Mouse (Mus musculus): ENCODE results near the gene Polr1b. TPM values are rescaled to one million over a fixed set of nuclear protein-coding genes. Genes with fewer than 3 reads are reported as not detected.

Polr1b gene
- total RNA-seq, 4 experiments from 2014 or later = 17.6 to 23.3 (median 20.6) TPM

DNA sequence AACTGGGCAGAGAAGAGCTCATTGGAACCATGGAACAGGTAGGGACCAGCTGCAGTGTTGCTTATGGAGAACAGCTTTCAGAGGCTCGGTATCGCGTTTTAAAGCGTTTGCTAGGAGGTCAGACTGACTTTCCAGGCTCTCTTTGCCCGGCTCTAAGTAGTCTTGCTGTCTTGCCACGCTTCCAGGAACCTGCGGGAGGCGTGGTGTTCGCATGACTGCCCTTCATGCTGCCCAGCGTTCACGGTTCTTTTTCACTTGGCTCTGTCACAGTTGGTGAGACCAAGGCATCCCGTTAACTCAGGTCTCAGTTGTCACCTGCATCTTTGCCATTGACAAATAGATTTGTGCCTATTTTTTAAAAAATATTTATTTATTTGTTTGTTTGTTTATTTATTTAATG, 17.3 kb downstream of the Polr1b start:
- no peak for DNase-seq

DNA sequence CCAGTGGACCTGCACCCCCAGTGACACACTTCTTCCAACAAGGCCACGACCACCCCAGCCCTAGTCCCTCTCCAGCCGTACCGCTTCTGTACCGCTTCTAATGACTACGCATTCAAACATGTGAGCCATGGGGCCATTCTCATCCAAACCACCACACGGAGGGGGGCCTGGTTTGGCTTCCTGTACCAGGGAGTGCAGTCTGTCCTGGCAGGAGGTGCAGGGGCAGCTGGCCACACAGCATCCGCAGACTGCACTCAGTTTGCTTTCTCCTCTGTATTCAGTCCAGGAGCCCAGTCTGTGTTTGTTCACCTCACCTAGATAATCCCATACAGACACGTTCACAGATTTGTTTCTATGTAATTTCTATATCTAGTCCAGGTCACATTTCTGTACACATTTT, 21.2 kb downstream of the Polr1b start:
- DNase-seq = no peak

DNA sequence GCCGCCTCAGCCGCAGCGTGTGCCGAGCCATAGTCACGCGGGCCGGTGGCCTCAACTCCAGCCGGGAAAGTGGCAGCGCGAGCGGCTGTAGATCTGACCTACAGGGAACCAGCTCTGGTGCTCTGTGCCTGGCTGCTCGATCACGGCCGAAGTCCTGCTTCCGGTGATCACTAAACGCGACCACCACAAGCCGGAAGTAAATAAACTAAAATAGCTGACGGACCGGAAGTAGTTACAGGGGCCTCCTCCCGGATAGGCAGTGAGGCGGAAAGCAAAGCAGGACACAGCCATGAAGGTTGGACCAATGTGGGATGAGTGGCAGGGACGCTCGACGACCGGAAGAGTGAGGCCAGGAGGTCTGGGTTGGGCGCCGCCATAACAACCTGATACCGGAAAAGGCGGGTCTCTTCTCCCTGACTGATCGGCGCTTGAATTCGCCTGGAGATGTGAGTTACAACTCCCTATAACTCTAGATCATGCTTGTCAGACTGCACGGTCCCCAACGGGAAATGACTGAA, 28.7 kb downstream of the Polr1b start, which contains the start of gene Chchd5:
TSS of gene Chchd5 (plus strand) at position 289 of the 518 bp plus-strand sequence.
- peak; percentile 96 for DNase-seq

DNA sequence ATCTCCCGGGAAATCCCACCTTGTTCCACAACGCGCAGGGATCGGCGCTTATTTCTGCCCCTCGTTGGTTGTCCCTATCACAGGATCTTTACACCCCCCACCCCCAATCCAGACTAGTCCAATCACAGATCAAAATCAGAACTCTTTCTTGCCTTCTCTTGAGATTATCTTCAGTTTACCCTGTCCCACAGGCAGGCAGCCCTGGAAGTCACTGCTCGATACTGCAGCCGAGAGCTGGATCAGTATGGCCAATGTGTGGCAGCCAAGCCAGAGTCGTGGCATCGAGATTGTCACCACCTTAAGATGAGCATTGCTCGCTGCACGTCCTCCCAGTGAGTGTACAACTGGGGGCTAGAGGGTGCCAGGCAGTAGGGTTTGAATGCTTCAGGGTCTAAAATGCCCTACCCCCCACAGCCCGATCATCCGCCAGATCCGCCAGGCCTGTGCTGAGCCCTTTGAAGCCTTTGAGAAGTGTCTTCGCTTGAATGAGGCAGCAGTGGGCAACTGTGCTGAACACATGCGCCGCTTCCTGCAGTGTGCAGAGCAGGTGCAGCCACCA, 29.3 kb downstream of the Polr1b start:
- DNase-seq = peak; percentile 17

DNA sequence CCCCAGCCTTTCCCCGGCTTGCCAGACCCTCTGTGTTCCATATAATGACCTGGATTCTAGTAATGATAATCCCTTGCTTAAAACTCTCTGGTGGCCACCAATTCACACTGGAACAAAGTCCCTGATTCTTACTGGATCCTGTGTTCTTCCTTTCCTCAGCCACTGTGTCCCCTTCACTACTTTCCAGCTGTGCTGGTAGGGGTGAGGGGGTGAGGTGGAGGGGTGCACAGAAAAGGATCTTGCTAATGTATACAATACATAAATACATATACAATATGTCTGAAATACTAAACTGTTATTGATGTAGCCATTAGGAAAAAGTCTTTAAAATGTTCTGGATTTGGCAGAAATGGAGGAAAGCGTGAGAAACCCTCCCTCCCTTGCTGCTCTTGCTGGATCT, 30.0 kb downstream of the Polr1b start:
- DNase-seq = no peak

DNA sequence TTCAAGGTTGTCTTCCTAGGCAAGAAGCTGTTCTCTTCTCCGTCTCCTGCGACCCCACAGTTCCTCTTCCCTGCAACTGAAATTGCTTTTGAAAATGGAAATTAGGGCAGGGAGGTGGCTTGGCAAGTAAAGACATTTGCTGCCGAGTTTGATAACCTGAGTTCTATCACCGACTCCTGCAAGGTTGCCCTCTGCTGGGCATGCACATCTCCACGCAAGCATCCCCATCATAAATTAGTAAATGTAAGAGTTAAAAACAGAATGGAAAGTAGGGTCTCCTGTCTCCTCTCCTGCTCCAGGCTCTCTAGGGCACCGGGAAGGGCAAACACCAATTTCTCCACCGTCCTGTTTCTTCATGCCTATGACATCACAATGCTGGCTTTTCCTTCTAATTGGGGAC, 31.4 kb downstream of the Polr1b start:
- DNase-seq = no peak

DNA sequence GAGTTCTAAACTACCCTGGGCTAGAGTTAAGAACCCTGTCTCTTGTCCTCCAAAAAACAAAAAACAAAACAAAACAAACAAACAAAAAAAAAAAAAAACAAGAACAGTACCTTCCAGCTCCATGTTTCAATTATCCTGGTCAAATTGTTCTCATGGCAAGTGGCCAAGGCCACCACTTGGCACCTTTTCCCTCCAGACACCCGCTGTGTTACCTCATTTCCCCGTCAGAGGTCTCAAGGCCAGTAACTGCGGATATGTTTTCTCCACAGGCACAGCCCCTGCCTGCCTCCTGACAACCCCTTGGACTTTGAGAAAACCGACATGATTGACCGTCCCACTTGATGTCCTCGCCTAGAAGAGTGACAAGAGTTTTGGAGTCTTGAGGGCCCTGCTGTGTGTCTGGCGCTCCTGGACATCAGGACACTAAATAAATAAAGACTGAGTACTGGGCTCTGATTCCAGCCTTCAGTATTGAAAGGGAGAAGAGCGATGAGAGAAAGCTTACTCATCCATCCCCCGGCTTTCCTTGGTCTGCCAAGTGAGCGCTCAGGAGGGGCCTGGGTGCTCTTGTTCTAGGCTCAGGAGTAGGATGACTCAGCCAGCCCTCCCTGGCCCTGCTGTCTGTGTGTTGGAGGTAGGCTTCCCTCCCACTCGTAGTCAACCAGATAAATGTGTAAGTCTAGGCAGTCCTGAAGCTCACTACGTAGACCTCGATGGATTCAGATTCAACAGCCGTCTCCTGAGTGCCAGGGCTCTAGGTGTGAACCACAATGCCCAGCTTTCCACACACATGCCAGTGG, 32.4 kb downstream of the Polr1b start:
- DNase-seq = peak; percentile 73

DNA sequence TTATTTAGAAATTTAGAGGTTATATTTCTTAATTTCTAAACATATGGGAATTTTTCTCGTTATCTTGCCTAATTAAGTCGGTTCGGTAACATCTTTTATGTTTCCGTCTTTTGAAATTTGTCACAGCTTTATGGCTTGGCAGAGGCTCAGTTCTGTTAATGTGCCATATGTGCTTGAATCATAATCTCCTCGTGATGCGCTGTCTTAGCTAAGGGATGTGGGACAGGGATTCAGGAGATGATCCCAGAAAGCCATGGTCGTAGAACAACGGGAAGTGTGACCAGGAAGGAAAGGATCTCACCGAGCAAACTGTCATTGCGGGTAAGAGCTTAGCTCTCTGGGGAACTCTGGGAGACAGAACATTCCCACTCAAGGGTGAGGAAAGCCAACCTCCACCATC, 39.1 kb downstream of the Polr1b start:
- DNase-seq = no peak

DNA sequence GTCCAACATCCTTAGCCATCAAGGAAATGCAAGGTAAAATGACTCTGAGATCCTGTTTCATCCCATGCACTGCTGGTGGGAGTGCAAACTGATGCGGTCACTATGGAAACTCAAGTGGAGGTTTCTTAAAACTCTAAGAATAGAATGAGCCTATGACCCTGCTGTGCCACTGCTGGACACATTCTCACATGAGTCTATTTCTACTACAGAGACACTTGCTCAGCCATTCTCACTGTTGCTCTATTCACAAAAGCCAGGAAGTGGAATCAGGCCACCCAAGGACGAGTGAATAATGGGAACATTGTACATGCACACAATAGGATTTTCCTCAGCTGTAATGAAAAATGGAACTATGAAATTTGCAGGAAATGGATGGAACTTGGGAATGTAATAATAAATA, 48.0 kb downstream of the Polr1b start:
- DNase-seq = no peak

DNA sequence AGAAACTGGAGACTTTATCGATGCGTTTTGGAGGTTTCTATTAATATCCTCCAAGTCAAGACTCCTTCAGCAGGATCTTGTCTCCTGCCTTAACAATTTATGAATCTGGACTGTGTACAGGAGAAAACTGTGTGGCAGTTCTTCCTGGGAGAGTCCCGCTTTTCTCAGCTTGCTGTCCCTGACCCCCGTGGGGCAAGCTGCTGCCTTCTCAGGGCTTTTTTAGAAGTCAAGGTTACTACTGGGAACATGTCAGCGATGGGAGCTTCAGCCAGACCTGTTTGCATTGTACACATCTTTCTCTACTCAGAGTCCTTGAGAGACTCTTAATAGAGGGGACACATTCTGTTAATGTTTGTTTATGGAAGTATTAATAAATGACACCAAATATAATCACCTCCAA, 49.6 kb downstream of the Polr1b start:
- no peak for DNase-seq

DNA sequence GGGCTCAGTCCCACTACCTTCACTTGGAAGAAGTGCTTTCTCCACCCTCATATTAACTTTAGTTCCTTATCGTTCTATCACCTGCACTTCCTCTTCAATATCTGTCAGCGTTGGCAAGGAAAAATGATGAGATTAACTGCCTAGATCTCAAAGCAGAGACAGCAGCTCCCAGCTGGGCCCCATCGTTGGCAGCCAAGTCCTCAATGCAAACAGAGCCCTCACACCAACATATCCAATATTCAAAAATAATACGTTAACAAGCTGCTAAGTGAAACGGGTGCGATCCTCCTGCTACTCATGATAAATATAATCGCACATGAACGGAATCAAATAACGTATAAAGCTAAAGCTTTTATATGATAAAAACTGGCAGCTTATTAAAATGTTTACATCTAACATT, 50.3 kb downstream of the Polr1b start:
- no peak for DNase-seq

DNA sequence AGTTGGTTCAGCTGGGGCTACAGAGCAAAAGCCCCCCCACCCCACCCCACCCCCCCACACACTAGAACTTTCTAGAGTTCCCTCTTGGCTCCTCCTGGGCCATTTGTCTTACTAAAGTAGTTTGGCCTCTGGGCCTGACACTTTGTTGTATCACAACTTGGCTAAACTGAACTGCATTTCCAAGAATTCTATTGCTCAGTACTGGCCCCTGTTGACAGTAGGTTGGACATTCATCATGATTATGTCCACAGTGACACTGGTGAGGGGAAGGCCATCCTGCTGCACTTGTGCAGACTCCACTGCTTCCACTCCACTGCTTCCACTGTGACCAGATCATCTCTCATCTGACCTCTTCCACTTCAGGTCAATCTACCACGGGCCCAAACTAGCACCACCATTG, 52.0 kb downstream of the Polr1b start:
- DNase-seq = peak; percentile 34

DNA sequence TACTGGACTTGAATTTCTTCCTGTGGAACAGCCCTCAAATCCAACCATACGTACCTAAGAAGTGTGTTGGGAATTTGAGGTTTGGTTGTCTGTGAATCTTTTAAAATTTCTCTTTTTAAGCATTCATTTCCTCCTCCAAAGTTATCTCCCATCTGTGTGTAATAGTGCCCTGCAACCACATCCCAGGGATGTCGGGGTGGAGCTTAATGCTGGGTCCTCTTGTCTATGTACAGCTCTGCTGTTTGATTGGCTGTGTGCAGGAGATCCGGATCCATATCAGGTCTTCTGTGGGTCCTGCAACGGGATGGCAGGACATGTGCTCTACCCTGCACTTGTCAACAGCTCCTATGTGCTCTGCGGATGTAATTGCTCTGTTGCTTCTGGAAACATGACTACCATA, 64.0 kb downstream of the Polr1b start:
- no peak for DNase-seq

DNA sequence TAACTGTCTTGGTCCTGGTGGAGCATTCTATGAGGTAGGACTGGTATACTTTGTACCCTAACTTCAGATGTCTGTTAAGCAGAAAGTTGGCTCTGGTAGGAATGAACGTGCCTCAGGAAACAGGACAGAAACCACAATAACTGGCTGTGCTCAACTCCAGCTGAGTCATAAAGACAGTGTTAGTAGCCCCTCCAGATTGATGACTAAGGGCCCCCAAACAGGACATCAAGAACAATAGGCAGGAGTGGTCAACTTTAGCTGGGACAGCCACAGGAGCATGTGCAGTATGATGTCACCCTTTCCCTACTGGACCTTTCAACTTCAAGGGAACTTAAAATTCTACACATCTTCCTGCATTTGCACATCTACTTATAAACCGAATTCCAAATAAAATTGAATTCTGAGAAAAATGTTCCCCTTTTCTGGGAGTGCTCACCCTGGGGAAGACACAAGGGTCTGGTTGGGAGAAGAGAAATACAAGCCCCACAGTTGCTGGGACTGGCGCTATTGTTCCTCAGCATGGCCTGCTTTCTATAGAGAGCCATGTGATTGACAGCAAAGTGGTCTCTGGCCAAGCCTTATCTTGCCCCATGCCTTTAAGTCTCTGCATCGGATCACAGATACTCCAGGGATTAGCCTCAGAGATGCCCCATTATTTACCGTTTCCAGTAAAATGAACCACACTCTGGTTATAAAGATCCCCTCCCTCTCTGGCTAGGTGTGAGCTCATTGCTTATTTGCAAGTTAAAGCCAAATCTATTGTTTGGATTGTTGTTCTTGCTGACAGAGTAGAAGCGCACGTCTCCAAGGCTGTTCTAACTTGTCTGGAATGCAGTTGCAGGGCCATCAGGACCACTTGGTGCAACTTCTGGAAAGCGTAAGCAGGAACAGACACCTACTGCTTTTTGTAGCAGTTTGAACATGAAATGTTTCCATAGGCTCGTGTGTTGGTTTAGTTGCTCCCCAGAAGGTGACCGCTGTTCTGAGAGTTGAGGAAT, 66.0 kb downstream of the Polr1b start:
- no peak for DNase-seq

DNA sequence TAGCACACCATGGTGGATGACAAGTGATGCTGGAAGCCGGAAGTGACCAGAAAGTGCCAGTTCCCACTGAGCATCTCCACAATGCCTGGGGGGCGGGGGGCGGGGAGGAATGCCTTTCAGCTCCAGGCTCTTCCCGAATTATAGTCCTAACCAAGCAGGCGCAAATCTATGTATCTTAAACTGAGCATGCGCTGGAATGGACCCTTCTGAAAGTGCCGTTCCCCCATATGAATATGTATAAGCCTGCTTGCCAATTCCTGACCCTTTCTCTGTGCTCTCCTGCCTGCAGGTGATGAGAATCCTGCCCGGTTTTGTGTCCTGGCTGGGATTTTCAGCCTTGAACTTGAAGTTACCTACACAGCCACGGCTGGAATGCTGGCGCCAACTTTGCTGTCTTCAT, 72.6 kb downstream of the Polr1b start:
- DNase-seq = no peak

DNA sequence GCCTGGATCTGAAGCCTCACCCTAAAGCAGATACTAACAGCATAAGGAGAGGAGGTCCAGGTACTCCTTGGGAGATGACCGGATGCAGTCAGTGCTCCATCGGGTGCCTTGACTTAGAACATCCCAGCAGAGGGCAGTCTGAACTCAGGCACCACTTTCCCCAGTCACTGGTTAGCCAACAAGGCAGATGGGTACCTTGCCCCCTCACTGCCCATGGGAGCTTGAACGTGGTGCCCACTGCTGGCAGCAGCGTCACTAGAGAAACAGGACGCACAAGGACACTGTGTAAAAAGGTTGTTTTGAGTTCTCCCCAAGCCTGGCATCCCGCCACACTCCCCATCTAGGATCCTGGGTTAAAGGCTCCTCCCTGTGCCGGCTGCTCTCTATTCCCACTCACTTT, 73.7 kb downstream of the Polr1b start:
- peak; percentile 21 for DNase-seq

DNA sequence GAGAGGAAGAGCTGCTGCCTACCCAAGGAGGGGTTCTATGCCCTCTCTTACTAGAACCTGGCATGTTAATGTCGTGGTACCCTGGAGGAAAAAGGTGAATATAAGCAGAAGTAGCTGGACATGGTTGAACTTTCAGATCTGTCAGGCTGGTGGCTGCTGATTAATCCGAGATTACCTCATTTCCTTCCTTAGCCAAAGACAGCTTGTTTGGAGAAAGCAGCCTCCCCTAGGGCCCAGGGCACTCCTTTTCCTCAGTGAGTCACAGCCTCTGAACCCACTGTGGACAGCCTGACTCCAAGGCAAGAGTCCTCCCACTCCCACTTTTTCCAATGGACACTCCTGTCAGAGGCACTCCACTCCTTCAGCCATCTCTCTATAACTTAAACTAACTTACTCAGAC, 74.8 kb downstream of the Polr1b start:
- no peak for DNase-seq

Other genes with a start within 250 kb of the Polr1b start
- 1 to 10 TPM; 6.1 to 8.3 (median 7.1) TPM for gene Fbln7, start 238.0 kb upstream of the Polr1b start, total RNA-seq (2022)
- gene Zc3h8, start 156.9 kb upstream of the Polr1b start, total RNA-seq (2022) = 1 to 10 TPM; 3.5 to 5.3 (median 3.9) TPM
- 10 to 100 TPM in 1 of 4 experiments, 1 to 10 TPM in 3; 5.4 to 13.9 (median 9.0) TPM for gene Zc3h6, start 133.6 kb upstream of the Polr1b start, total RNA-seq (2022)
- 1 to 10 TPM; 3.9 to 6.2 (median 5.8) TPM for gene Gm10762, start 133.3 kb upstream of the Polr1b start, total RNA-seq (2022)
- gene Vinac1, start 52.8 kb upstream of the Polr1b start, total RNA-seq (2022) = under 1 TPM in 2 of 4 experiments, not detected in 2; 0.05 to 0.17 TPM
- 10 to 100 TPM; 10.6 to 14.2 (median 12.1) TPM for gene Ttl, start 35.1 kb upstream of the Polr1b start, total RNA-seq (2022)
- gene Chchd5, start 28.7 kb downstream of the Polr1b start, total RNA-seq (2022) = 10 to 100 TPM; 23.5 to 27.8 (median 24.9) TPM
- gene Slc20a1, start 97.8 kb downstream of the Polr1b start, total RNA-seq (2022) = 10 to 100 TPM; 14.9 to 27.6 (median 22.8) TPM
- gene Ckap2l, start 196.2 kb downstream of the Polr1b start, total RNA-seq (2022) = 1 to 10 TPM in 3 of 4 experiments, under 1 TPM in 1; 0.64 to 1.5 (median 1.3) TPM
- gene Il1a, start 209.0 kb downstream of the Polr1b start, total RNA-seq (2022) = not detected